Mouse (Mus musculus) ovary, adult 18-20 months (tissue): ENCODE measurements around the gene Lysmd1.

Experiments
- DNase-seq: peaks from one replicate; pipeline ENCODE4 v3.0.0; 2022; ENCODE audit warnings: low spot score, mixed read lengths

Gene Lysmd1

DNA sequence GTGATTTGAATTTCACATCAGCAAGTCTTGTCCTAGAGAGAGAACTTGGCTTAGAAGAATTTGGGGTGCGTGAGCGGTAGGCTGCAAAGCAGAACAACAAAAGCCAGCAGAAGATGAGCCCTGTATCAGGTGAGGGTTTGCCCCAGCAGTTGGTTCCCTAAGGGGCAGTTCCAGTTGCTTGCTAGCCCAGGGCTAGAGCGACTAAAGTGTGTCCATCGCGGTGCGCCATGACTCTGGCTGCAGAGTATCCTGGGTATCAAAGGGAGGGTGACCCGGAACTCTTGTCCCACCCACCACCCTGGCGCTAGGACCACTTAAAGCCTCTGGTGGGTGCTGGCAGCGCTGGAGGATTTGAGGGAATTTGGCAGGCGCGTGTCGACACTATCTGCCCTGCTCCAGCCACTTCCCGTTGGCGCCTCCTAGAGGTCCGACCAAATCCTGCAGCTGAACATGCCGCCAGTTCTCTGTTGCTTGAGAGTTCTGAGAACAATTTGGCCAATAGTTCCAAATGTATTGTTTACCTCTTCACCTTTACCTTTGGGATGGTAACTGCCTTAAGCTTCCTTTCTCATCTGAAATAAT is 40.2 kb downstream of the Lysmd1 start:
- peak; percentile 58 for DNase-seq

DNA sequence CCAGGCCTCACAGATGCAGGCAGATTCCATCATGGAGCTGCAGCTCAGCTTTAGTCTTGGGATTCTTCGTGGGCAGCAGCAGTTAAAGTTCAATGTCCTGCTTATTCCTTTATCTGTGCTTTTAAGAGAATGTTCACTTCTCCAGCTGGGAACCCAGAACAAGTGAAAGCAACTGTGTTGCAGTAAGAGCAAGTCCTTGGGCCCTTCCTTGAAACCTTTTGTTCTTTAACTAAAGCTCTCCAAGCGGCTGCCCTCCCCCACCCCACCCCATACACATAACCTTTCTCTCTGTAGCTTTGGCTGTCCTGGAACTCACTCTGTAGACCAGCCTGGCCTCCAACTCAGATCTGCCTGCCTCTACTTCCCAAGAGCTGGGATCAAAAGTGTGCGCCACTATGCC is 42.6 kb downstream of the Lysmd1 start:
- DNase-seq: no peak

DNA sequence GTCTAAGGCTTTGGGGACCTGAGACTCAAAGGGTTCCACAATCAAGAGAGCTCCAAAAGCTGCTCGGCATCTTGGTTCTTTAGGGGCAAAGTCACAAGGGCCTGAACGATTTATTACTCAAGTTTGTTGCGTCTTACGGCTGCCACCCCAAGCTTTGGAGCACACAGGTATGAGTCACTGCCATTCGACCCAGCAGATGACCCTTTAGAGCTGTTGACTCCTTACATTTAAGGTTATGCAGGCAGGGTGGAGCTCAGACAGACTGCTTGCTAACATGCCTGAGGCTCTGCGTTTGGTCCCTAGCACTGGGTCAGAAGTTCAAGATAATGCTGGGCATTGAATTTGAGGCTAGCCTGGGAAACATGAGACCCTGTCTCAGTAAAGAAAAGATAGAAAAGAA is 43.7 kb downstream of the Lysmd1 start:
- DNase-seq: no peak

DNA sequence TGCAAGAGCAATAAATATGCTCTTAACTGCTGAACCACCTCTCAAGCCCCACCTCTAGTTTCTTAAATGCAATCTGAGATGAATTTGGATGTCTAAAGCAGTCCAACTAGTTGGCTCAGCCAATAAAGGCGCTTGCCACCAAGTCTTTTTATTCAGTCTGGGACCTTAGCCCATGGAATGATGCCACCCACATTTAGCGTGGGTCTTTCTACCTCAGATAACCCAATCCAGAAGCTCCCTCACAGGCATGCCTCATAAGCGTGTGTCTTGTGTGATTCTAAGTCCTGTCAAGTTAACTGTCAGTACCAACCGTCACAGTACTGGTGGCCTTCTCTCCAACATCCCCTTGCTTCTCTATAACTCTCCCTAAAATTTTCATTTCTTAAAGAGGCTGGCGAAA is 45.1 kb downstream of the Lysmd1 start:
- DNase-seq: no peak

DNA sequence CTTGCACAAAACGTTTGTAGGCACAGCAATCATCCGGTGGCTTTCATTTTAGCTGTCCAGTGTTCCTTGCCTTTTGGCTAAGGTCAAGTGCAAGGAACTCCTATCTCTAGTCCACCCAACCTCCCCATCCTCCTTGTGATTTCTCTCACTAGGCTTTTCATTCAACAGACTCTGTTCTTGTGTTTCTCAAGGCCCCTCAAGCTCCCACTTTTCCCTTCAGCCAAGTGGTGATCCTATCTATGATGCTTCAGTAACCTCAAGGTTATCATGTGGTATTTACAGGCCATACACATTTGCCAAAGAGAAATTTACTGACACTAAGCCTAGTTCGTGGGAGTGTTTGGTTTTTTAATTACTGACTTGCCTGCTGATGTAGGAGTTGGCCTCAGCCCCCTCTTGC is 46.0 kb downstream of the Lysmd1 start:
- DNase-seq: peak; percentile 53

DNA sequence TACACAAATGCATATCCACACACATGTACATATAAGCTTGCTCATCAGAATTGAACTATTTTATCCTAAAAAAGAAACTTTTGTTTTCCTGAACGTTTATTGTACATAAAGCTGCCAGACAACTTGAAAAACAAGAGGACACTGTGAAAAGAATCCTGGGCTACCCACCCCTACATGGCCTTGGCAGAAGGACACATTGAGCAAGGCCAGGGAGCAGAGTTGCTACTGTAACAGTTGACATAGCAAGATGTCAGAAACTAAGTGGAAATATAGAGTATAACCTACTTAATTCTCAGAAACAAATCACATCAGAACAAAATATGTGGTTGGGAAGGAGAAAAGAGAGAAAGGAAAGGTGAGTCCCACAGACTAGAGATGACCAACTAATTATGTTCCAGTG is 48.0 kb downstream of the Lysmd1 start:
- no peak for DNase-seq

DNA sequence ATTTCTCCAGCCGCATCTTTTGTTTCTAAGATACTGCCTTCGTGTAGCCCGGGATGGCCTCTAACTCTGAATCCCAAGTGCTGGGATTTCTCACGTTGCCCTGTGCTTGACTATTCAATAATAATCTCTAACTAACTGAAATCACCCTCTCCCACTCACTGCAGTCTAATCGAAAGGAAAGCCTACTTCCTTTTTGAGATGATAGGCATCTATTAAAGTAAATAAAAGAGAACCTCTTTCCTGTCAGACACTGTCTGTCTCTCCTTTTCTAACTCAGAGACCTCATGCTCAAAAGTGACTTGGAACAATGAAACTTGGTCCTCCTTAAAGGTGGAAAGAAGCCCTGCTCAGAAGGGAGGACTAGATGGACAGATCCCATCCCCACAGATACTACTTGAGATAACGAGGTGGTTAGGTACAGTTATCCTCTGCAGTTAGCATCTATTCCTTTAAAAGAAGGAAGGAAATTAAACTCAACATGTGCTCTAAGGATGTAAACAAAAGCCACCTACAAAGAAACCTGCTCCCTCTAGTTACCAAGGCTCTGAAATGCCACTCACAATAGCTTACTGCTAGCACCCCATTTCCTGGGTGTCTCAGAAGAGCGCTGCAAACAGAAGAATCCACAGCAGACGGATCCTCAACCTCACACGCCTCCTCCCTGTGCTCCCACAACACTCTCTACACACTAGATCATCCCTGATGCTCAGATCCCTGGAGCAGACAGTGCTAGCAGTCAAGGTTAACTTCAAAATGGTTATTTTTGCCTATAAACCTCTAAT is 51.1 kb downstream of the Lysmd1 start:
- no peak for DNase-seq

DNA sequence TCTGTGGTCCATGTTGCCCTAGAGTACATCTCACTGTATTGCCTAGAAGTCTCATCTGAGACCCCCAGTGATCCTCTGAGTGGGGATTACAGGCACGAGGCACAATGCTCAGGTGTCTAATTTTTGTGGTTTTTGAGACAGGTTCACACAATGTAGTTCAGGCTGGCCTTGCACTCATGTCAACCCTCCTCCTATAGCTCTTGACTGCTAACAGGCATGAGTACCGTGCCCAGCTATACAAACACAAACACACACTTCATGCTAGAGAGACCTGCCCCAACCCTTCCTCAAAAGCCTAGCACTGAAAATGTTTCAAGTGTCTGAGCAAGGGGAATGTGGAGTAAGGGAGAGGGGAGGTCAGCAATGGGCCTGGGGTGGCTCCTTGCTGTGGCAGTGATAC is 52.2 kb downstream of the Lysmd1 start:
- DNase-seq: no peak

DNA sequence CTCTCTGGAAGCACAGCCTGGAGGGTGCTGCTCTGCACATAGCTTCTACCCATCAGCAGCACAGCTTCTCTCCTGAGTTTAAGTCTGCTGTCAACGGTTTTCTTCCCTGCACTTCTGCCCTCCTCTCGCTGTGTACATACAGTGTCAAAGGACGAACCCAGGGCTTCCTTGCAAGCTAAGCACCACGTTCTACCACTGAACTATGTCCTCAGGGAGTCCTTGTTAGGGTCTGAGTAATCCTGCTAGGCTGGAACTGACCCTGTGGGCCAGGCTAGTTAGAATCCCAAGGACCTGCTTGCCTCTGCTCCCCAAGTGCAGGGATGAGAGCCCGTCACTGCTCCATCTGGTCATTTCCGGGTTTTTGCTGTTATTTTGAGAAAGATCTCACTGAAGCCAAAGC is 53.0 kb downstream of the Lysmd1 start:
- DNase-seq: no peak
